8 mouse cellular contexts compared by ENCODE assay signal in the genomic region with DNA sequence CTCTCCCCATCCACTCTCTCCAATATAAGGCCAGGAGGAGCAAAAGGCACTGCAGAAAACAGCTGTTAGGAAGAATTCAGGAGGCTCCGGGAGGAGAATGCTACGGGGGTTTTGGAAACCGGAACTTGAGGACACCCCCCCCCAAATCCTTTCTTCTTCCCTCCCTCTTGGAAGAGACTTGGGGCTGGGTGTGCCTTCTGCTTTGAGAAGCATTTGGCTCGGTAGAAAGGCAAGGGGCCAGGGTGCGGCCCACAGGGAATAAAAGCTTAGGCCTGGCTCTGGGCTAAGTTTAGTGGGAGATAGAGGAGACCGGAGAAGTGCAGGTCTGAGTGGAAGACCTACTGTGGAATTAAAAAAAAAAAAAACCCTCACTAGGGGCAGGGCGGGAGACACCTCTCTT.
DNase-seq lines count a peak whose midpoint lies in the region; ATAC-seq and TF ChIP-seq lines count a peak whose summit lies in the region.

No protein-coding gene starts in this region.

- peak overlapping the region; percentile 96 for H3K27ac ChIP-seq in hindbrain, postnatal 0 days
- no peak overlapping the region for H3K27ac ChIP-seq in liver, embryonic 16.5 days (ENCODE audit: low read length)
- 0 out of 2 replicates have a peak overlapping the region, but pooled peaks have one; percentile 28 for H3K27ac ChIP-seq in neural tube, embryonic 15.5 days (replicated peaks)

- WGBS in hindbrain, postnatal 0 days, result 4% methylated on average over 7 of the region's 7 CpGs
- WGBS in liver, embryonic 16.5 days (ENCODE audit: insufficient replicate concordance), result 19% methylated on average over 7 of the region's 7 CpGs
- WGBS in neural tube, embryonic 15.5 days, result 9% methylated on average over 7 of the region's 7 CpGs

- peak; percentile 46 for DNase-seq in cerebellum, adult 11 months
- peak; percentile 69 for DNase-seq in cerebellum, adult 9-10 months
- DNase-seq in gastrocnemius, postnatal 14 days, result peak; percentile 84
- DNase-seq in hindbrain, postnatal 0 days (ENCODE audit: low spot score), result peak; percentile 44
- no peak for DNase-seq in c-Kit-positive CD71-positive TER-119-positive erythroid progenitor cells, embryonic 14.5 days (ENCODE audit: low spot score)

- peak overlapping the region; percentile 94 for H3K4me2 ChIP-seq in hindbrain, postnatal 0 days (ENCODE audit: low read depth, low read length)
- H3K4me2 ChIP-seq in liver, embryonic 16.5 days (ENCODE audit: low read depth, low read length), result peak overlapping the region; percentile 96
- peak overlapping the region; percentile 72 for H3K4me2 ChIP-seq in neural tube, embryonic 15.5 days

- H3K4me3 ChIP-seq in hindbrain, postnatal 0 days (ENCODE audit: low read length), result peak overlapping the region; percentile 90
- H3K4me3 ChIP-seq in liver, embryonic 16.5 days (ENCODE audit: low read depth, low read length), result peak overlapping the region; percentile 71
- peak overlapping the region; percentile 87 for H3K4me3 ChIP-seq in neural tube, embryonic 15.5 days (replicated peaks)

- no peaks in the 10 kb centered on the region for H3K36me3 ChIP-seq in hindbrain, postnatal 0 days (ENCODE audit: insufficient read depth, low read length)
- H3K36me3 ChIP-seq in liver, embryonic 16.5 days (ENCODE audit: control insufficient read depth, insufficient read depth), result no peaks in the 10 kb centered on the region
- no peaks in the 10 kb centered on the region for H3K36me3 ChIP-seq in neural tube, embryonic 15.5 days

- intact Hi-C loops in gastrocnemius, postnatal 14 days (cut with DNase I; ENCODE audit: low total_unique reads), result no loop called here

- TF ChIP-seq CTCF in hindbrain, postnatal 0 days (IDR thresholded peaks at IDR 0.05; ENCODE audit: low read depth), result no peak

- no peak for ATAC-seq in cerebellum, adult (ENCODE audit: insufficient number of reproducible peaks, low FRiP score, low TSS enrichment)
- no peak for ATAC-seq in hindbrain, postnatal 0 days
- no peak for ATAC-seq in liver, embryonic 16.5 days (ENCODE audit: low read depth)
- ATAC-seq in neural tube, embryonic 15.5 days (ENCODE audit: low FRiP score), result no peak

- H3K9me3 ChIP-seq in hindbrain, postnatal 0 days (ENCODE audit: low read length), result no peaks in the 10 kb centered on the region
- H3K9me3 ChIP-seq in liver, embryonic 16.5 days (replicated peaks; ENCODE audit: control insufficient read depth, low read length), result no peaks in the 10 kb centered on the region
- H3K9me3 ChIP-seq in neural tube, embryonic 15.5 days (replicated peaks), result no peaks in the 10 kb centered on the region

- peaks cover 3% of the 10 kb centered on the region; the same call in 1 of the 2 replicates for H3K4me1 ChIP-seq in hindbrain, postnatal 0 days (ENCODE audit: insufficient read depth, low read length)
- H3K4me1 ChIP-seq in liver, embryonic 16.5 days (ENCODE audit: control insufficient read depth, low read depth, low read length), result peaks cover 11% of the 10 kb centered on the region
- peaks cover 38% of the 10 kb centered on the region for H3K4me1 ChIP-seq in neural tube, embryonic 15.5 days

- H3K9ac ChIP-seq in hindbrain, postnatal 0 days (replicated peaks; ENCODE audit: low read length), result peak overlapping the region; percentile 95
- no peak overlapping the region; the same call in 1 of the 2 replicates for H3K9ac ChIP-seq in liver, embryonic 16.5 days (ENCODE audit: low read depth, low read length)
- H3K9ac ChIP-seq in neural tube, embryonic 15.5 days (replicated peaks), result peak overlapping the region; percentile 86

- H3K27me3 ChIP-seq in hindbrain, postnatal 0 days (ENCODE audit: insufficient read depth, low read length), result no peaks in the 10 kb centered on the region
- H3K27me3 ChIP-seq in liver, embryonic 16.5 days (ENCODE audit: control insufficient read depth, insufficient read depth, low read depth, low read length), result no peaks in the 10 kb centered on the region
- no peaks in the 10 kb centered on the region for H3K27me3 ChIP-seq in neural tube, embryonic 15.5 days (replicated peaks)
